Mouse (Mus musculus) olfactory bulb, adult 2 months (tissue): ENCODE data around the gene Sirt3.

Experiments used
- CTCF ChIP-seq: fragments of 200-500 bp; IDR thresholded peaks from 2 replicates; pipeline ENCODE4 v1.5.1; 2012; ENCODE audit warnings: low read depth, mild to moderate bottlenecking, low read length, moderate library complexity; ENCODE audit not compliant: insufficient read depth
- POLR2A ChIP-seq: fragments of 200-500 bp; IDR thresholded peaks from 2 replicates; pipeline ENCODE4 v1.6.1; 2012; ENCODE audit warnings: mild to moderate bottlenecking, low read depth, low read length, moderate library complexity; ENCODE audit not compliant: insufficient read depth

DNA sequence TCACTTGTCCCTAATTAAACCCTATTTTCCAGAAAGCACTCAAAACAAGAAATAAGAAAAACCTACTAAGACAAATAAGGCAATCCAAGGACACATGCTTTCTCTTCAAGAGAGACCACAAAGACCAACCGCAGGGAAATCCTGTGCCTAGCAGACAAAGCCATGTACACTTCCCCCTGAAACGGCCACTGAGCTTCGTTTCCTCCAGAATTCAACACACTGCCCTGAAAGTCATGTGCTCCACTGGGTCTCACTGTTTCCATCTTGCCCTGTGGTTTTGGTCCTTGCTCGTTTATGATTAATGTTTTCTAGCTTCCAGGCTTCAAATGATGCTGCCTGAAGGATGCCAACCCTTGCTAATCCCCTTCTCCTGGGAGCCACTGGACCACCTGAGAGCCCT lies 7.9 kb downstream of the Sirt3 start:
- TF ChIP-seq POLR2A (no peak), CTCF (no peak)
